Mouse (Mus musculus) testis, adult 2 months (tissue): ENCODE data around the gene Ercc4. TPM values are rescaled to one million over a fixed set of nuclear protein-coding genes. Genes with fewer than 3 reads are reported as not detected.

Experiments used
- H3K27ac ChIP-seq: fragments of 200-500 bp; 2 replicates; pipeline ENCODE4 v1.5.1; 2012; ENCODE audit warnings: low read depth, low read length; ENCODE audit not compliant: control insufficient read depth, insufficient read depth
- H3K27me3 ChIP-seq: fragments of 200-500 bp; 2 replicates; pipeline ENCODE4 v1.6.1; 2012; ENCODE audit warnings: mild to moderate bottlenecking, low read length, moderate library complexity; ENCODE audit not compliant: control insufficient read depth, insufficient read depth
- H3K36me3 ChIP-seq: fragments of 200-500 bp; 2 replicates; pipeline ENCODE4 v1.6.1; 2012; ENCODE audit warnings: mild to moderate bottlenecking, low read length; ENCODE audit not compliant: control insufficient read depth, insufficient read depth
- H3K4me1 ChIP-seq: fragments of 200-500 bp; 2 replicates; pipeline ENCODE4 v1.6.1; 2012; ENCODE audit warnings: low read length; ENCODE audit not compliant: control insufficient read depth, insufficient read depth
- H3K4me3 ChIP-seq: fragments of 200-500 bp; 2 replicates; pipeline ENCODE4 v1.5.1; 2012; ENCODE audit warnings: low read depth, mild to moderate bottlenecking, low read length, moderate library complexity, mixed read lengths; ENCODE audit not compliant: control insufficient read depth
- CTCF ChIP-seq: fragments of 200-500 bp; IDR thresholded peaks from 2 replicates; pipeline ENCODE4 v1.5.1; 2012; ENCODE audit warnings: low read depth, mild to moderate bottlenecking, inconsistent platforms, low read length, moderate library complexity; ENCODE audit not compliant: control insufficient read depth, insufficient read depth, insufficient replicate concordance
- POLR2A ChIP-seq: fragments of 200-500 bp; IDR thresholded peaks from 2 replicates; pipeline ENCODE4 v1.6.1; 2012; ENCODE audit warnings: low read depth, mild to moderate bottlenecking, inconsistent platforms, low read length, moderate library complexity; ENCODE audit not compliant: control insufficient read depth
- polyA plus RNA-seq: library from polyadenylated mRNA; depleted of rRNA; stranded (reverse); fragments of >200 nt; gene quantifications from 2 replicates; pipeline ENCODE4 v1.2.3, GENCODE M21; 2012; rRNA removed

Ercc4 gene
- polyA plus RNA-seq = 30.7 and 33.8 TPM in 2 replicates

DNA sequence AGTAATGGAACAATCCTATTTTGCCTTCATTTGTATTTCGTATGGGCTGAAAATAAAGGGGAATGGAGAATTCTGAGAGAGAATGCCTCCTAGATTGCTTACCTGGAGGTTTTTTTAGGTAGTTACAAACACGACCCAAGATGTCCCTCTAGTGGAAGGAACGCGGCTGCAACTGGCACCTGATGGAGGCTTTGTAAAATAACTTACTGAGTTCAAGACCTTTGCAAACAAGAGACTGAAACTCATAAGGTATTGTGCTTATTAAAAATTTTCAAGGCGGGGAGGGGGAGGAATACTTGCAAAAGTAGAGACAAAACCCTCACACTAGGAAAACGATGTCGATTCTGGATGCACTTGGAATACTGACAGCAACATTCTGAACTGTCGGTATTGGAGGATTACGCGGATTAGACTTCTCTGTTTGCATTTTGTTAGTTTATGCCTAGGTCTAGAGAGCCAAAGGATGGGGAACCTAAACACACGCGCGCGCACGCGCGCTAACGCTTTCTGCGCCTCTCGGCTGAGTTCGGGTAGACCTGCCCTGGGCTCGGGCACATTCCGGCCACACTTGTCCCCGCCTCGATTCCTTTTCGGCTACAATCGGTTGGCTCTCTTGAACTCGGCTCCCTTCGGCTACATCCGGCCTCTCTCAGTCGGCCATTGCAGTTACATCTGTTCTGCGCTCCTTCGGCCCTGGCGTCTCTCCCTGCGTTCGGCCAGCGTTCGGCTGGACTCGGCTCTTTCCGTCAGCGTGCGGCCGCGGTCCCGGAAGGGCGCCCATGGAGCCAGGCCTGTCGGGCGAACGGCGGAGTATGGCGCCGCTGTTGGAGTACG lies at the start of gene Ercc4:
TSS of gene Ercc4 (plus strand) at position 529 of the 834 bp plus-strand sequence.
- Histone ChIP-seq H3K4me3 (peak within 1 kb of the TSS; percentile 89), H3K27ac (peak within 1 kb of the TSS; percentile 77), H3K4me1 (peaks cover 2% of the 10 kb centered on the region; the same call in 1 of the 2 replicates), H3K27me3 (no peaks in the 10 kb centered on the region), H3K36me3 (no peaks in the 10 kb centered on the region)
- TF ChIP-seq CTCF = no peak
- TF ChIP-seq POLR2A = peak; percentile 85

- Histone ChIP-seq H3K36me3 (no peaks in the 10 kb centered on the region), H3K4me3 (no peak overlapping the region), H3K27ac (no peak overlapping the region), H3K4me1 (no peaks in the 10 kb centered on the region), H3K27me3 (no peaks in the 10 kb centered on the region)
- TF ChIP-seq CTCF = no peak
- no peak for TF ChIP-seq POLR2A
Observed at GRCm38 (mm10) chr16:13061113-13061512, 48.4 kb upstream of the Ercc4 start.

DNA sequence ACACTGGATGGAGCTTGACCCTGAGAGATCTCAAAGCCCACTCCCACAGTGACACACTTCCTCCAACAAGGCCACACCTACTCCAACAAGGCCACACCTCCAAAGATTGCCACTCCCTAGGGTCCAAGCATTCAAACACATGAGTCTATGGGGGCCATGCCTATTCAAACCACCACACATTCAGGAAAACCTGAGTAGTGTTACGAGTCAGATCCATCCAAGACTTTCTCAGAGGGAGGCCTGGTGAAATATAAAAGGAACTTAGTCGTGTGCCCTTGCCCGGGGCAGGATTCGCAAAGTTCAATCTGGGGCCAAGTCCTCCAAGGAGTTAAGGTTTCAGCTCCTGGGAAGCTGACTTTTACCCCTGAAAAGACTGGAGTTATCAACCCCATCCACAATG lies 35.3 kb upstream of the Ercc4 start:
- H3K27me3 ChIP-seq = no peaks in the 10 kb centered on the region
- no peak overlapping the region for H3K4me3 ChIP-seq
- H3K27ac ChIP-seq = no peak overlapping the region
- H3K36me3 ChIP-seq = no peaks in the 10 kb centered on the region
- TF ChIP-seq CTCF (no peak), POLR2A (no peak)
- H3K4me1 ChIP-seq = peaks cover 6% of the 10 kb centered on the region

DNA sequence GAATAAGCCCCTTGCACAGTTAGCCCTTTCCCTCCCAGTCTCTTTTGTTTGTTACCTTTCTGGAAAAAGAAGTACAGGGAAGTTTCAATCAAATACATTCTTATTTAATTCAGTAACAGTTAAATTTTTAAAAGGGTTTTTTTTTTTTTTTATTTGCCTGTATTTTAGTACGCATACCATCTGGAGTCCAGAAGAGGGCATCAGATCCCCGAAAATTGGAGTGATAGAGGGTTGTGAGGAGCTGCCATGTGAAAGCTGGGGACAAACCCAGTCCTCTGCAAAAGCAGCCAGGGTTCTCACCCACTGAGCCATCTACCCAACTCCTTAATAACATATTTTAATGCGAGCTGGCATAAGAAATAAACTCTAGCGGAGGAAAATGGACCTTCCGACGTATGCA lies 29.3 kb upstream of the Ercc4 start:
- TF ChIP-seq CTCF = no peak
- TF ChIP-seq POLR2A = no peak
- H3K27me3 ChIP-seq = no peaks in the 10 kb centered on the region
- H3K4me1 ChIP-seq = peaks cover 6% of the 10 kb centered on the region
- no peak overlapping the region for H3K27ac ChIP-seq
- no peaks in the 10 kb centered on the region for H3K36me3 ChIP-seq
- H3K4me3 ChIP-seq = no peak overlapping the region

DNA sequence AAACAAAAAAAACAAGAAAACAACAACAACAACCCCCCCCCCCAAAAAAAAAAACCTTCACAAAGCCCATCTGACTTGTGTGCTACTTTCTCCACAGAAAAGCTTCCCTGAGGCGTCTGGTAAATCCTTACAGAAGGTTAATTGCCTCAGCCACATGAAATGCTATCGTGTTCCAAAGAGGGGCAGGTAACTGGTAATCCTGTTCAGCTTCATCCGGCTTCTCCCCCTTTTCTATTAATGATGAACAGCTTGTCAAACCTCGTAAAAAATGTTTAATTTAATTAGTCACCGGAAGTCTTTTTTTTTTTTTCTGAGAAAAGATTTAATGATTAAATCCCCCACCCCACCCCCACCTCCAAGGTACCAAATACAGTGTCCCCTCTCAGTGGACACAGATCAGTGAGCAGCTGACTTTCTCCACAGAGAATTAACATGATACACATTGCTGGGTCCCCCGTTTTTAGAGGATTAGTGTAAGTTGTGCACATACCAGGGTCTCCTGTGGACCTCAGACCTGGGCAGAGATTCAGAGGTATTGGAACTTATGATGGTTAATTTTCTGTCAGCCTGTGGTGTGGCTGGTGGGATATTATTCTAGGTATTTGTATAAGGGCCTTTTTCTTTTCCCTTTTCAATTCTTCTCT lies 26.2 kb upstream of the Ercc4 start:
- H3K27me3 ChIP-seq = no peaks in the 10 kb centered on the region
- no peaks in the 10 kb centered on the region for H3K4me1 ChIP-seq
- H3K36me3 ChIP-seq = no peaks in the 10 kb centered on the region
- no peak overlapping the region for H3K27ac ChIP-seq
- H3K4me3 ChIP-seq = no peak overlapping the region
- TF ChIP-seq POLR2A = no peak
- no peak for TF ChIP-seq CTCF

- Histone ChIP-seq H3K4me3 (no peak overlapping the region), H3K4me1 (peaks cover 2% of the 10 kb centered on the region; the same call in 1 of the 2 replicates), H3K27ac (no peak overlapping the region), H3K36me3 (no peaks in the 10 kb centered on the region), H3K27me3 (no peaks in the 10 kb centered on the region)
- TF ChIP-seq POLR2A (no peak), CTCF (no peak)
Observed at GRCm38 (mm10) chr16:13108356-13108755, 1.1 kb upstream of the Ercc4 start.

DNA sequence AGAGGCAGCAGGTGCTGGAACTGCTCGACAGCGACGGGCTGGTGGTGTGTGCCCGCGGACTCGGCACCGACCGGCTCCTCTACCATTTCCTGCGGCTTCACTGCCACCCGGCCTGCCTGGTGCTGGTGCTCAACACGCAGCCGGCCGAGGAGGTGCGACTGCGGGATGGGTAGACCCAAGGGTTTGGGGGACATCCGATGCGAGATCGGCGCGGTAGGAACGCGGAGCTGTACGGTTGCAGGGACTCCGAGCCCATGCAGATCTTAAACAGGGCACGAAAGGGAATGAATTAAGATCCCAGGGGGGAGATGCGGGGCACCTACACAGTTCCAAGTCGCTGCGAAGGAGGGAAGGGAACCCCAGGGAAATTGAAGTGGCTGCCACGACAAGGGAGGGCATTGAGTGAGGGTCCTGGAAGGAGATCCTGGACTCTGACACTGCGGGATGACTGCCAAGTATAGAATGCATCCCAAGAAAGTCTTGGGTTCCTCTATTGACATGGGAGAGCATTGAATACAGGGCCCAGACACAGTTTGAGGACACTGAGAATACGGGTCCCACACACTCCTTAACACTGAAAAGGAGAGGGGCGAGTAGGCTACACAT lies 609 bp downstream of the Ercc4 start:
- TF ChIP-seq POLR2A = no peak
- H3K36me3 ChIP-seq = no peaks in the 10 kb centered on the region
- H3K27me3 ChIP-seq = no peaks in the 10 kb centered on the region
- H3K4me3 ChIP-seq = peak overlapping the region; percentile 89
- H3K27ac ChIP-seq = peak overlapping the region; percentile 77
- H3K4me1 ChIP-seq = peaks cover 2% of the 10 kb centered on the region; the same call in 1 of the 2 replicates
